In the genomic region with DNA sequence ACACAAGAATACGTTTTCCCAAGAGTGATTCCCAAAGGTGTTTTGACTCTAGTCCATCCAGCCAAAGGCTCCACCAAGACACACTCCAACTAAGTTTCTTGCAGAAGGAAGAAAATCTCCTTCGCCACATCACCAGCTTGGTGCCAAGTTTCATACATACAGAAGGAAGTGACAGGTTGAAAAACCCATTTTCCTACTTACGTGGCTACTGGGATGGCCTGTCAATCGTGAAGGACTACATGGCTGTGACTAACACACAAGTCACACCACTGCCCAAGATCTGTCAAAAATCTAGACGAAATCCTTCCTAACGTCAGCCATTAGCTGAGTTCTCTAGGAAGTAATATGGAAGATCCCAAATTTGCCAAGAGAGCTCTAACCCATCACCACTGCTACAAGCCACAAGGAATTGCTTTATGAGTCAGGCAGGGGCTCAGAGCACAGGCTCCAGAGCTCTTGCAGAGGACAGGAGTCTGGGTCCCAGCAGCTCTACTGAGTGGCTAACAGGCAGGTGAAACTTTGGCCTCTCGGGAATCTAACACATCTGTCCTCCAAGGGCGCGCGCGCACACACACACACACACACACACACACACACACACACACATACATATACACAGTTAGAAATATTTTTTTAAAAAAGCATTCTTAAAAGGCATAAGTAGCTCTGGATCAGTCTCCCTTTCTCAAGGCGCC, we compare ENCODE assay signal across 9 mouse cellular contexts. TPM values are rescaled to one million over a fixed set of nuclear protein-coding genes. Genes with fewer than 3 reads are reported as not detected.
DNase-seq lines count a peak whose midpoint lies in the region; ATAC-seq and TF ChIP-seq lines count a peak whose summit lies in the region.
"Had no signal": no experiment of that assay in that cellular context is flagged by ENCODE, and none has a peak within 500 bp of the region (broad histone marks: within the 10 kb centered on the region; RNA-seq: fewer than 3 reads in every experiment).

No protein-coding gene starts in this region.

- no peaks in the 10 kb centered on the region for H3K9me3 ChIP-seq in heart, embryonic 12.5 days (replicated peaks)
- H3K9me3 ChIP-seq in G1E (replicated peaks): no peaks in the 10 kb centered on the region
- H3K9me3 ChIP-seq in hindbrain, embryonic 13.5 days: no peaks in the 10 kb centered on the region
- H3K9me3 ChIP-seq in midbrain, embryonic 10.5 days (replicated peaks): no peaks in the 10 kb centered on the region

- H3K27ac ChIP-seq in heart, embryonic 12.5 days (ENCODE audit: poor library complexity, severe bottlenecking): no peak overlapping the region
- H3K27ac ChIP-seq in hindbrain, embryonic 13.5 days: no peak overlapping the region
- H3K27ac ChIP-seq in midbrain, embryonic 10.5 days (replicated peaks): peak overlapping the region; percentile 84; the same call in 1 of the 2 replicates

- H3K4me1 ChIP-seq in heart, embryonic 12.5 days (replicated peaks): peaks cover 27% of the 10 kb centered on the region
- peaks cover 39% of the 10 kb centered on the region for H3K4me1 ChIP-seq in G1E (ENCODE audit: insufficient read depth, low read depth, low read length)
- H3K4me1 ChIP-seq in hindbrain, embryonic 13.5 days (replicated peaks): peaks cover 30% of the 10 kb centered on the region
- H3K4me1 ChIP-seq in midbrain, embryonic 10.5 days: peaks cover 43% of the 10 kb centered on the region

- 0 out of 2 replicates have a peak, but pooled peaks cover 4% of the 10 kb centered on the region for H3K27me3 ChIP-seq in heart, embryonic 12.5 days (replicated peaks)
- peaks cover 30% of the 10 kb centered on the region for H3K27me3 ChIP-seq in G1E (ENCODE audit: insufficient read depth, low read length)
- H3K27me3 ChIP-seq in hindbrain, embryonic 13.5 days: no peaks in the 10 kb centered on the region
- peaks cover 6% of the 10 kb centered on the region for H3K27me3 ChIP-seq in midbrain, embryonic 10.5 days (ENCODE audit: low read depth, poor library complexity, severe bottlenecking)
- H3K27me3 ChIP-seq: Patski had no signal

- peak overlapping the region; percentile 80 for H3K4me3 ChIP-seq in heart, embryonic 12.5 days
- H3K4me3 ChIP-seq in G1E (ENCODE audit: low read depth, low read length): peak overlapping the region; percentile 88
- H3K4me3 ChIP-seq in hindbrain, embryonic 13.5 days: peak overlapping the region; percentile 74
- H3K4me3 ChIP-seq in midbrain, embryonic 10.5 days: peak overlapping the region; percentile 75

- no peaks in the 10 kb centered on the region for H3K36me3 ChIP-seq in heart, embryonic 12.5 days
- peaks cover 26% of the 10 kb centered on the region for H3K36me3 ChIP-seq in G1E (replicated peaks)
- no peaks in the 10 kb centered on the region for H3K36me3 ChIP-seq in hindbrain, embryonic 13.5 days
- H3K36me3 ChIP-seq in midbrain, embryonic 10.5 days: no peaks in the 10 kb centered on the region

- no peak for ATAC-seq in heart, embryonic 12.5 days (ENCODE audit: insufficient number of reproducible peaks, low FRiP score)
- no peak for ATAC-seq in G1E (ENCODE audit: extremely low read depth, insufficient number of reproducible peaks, low FRiP score, poor library complexity, severe bottlenecking)
- no peak for ATAC-seq in hindbrain, embryonic 13.5 days (ENCODE audit: low FRiP score)
- ATAC-seq: Patski had no signal

- H3K9ac ChIP-seq in heart, embryonic 12.5 days: peak overlapping the region; percentile 87
- H3K9ac ChIP-seq in hindbrain, embryonic 13.5 days: peak overlapping the region; percentile 84

- no peak for DNase-seq in heart, postnatal 36 days
- DNase-seq in G1E (ENCODE audit: low spot score): no peak
- DNase-seq in midbrain, embryonic 10.5 days (ENCODE audit: low spot score): no peak
- no peak for DNase-seq in gastrocnemius, postnatal 14 days
- DNase-seq in testis, postnatal 14 days (ENCODE audit: low spot score): no peak
- DNase-seq in adrenal gland, adult 8-10 months: no peak

- no peak for TF ChIP-seq CTCF in G1E (IDR thresholded peaks at IDR 0.05; ENCODE audit: low read depth, low read length)

- intact Hi-C loops in heart, postnatal 36 days (cut with DNase I): loop anchor here (2.0 kb wide), 1 partner anchor 31 kb away; a partner anchor contains a TSS
- intact Hi-C loops in gastrocnemius, postnatal 14 days (cut with DNase I; ENCODE audit: low total_unique reads): no loop called here

- H3K4me2 ChIP-seq in heart, embryonic 12.5 days: peak overlapping the region; percentile 93
- H3K4me2 ChIP-seq in hindbrain, embryonic 13.5 days: peak overlapping the region; percentile 79

- WGBS in heart, embryonic 12.5 days: 76% methylated on average over 12 of the region's 12 CpGs
- 79% methylated on average over 12 of the region's 12 CpGs for WGBS in hindbrain, embryonic 13.5 days
- WGBS in midbrain, embryonic 10.5 days: 81% methylated on average over 12 of the region's 12 CpGs

RNA-seq across cellular contexts. Expression of a gene that starts 1.1 kb away (rescaled TPM):
- 15.2 and 16.5 TPM in 2 replicates for polyA plus RNA-seq in heart, embryonic 12.5 days (2016; fragmentation: Nextera tagmentation; extraction: Ambion mirVana)
- total RNA-seq in heart, postnatal 36 days (2021): 10 to 100 TPM; 14.0 to 19.6 TPM
- total RNA-seq in G1E (2014; fragmentation: Nextera tagmentation) (5.2 and 21.8 TPM in 2 replicates), G1E (2017) (17.8 and 21.5 TPM in 2 replicates)
- polyA plus RNA-seq in G1E (2012): 18.7 and 19.9 TPM in 2 replicates
- 25.7 and 26.3 TPM in 2 replicates for polyA plus RNA-seq in hindbrain, embryonic 13.5 days (2015; fragmentation: Nextera tagmentation; extraction: Ambion mirVana)
- polyA plus RNA-seq in midbrain, embryonic 10.5 days (2016; fragmentation: Nextera tagmentation; extraction: Ambion mirVana): 24.4 and 24.5 TPM in 2 replicates
- total RNA-seq in gastrocnemius, postnatal 14 days (2021): 1 to 10 TPM; 9.0 to 9.8 TPM
- total RNA-seq in adrenal gland, adult 8-10 months (2022): 10 to 100 TPM; 14.8 to 21.0 (median 18.5) TPM

RNA-seq across cellular contexts. Expression of a gene that starts 31.2 kb away (rescaled TPM):
- 128 and 138 TPM in 2 replicates for polyA plus RNA-seq in heart, embryonic 12.5 days (2016; fragmentation: Nextera tagmentation; extraction: Ambion mirVana)
- total RNA-seq in heart, postnatal 36 days (2021): 10 to 100 TPM; 89.8 to 97.7 TPM
- total RNA-seq in G1E (2014; fragmentation: Nextera tagmentation) (237 and 276 TPM in 2 replicates), G1E (2017) (87.5 and 137 TPM in 2 replicates)
- 101 and 133 TPM in 2 replicates for polyA plus RNA-seq in G1E (2012)
- 79.3 and 81.7 TPM in 2 replicates for polyA plus RNA-seq in hindbrain, embryonic 13.5 days (2015; fragmentation: Nextera tagmentation; extraction: Ambion mirVana)
- polyA plus RNA-seq in midbrain, embryonic 10.5 days (2016; fragmentation: Nextera tagmentation; extraction: Ambion mirVana): 145 and 153 TPM in 2 replicates
- 10 to 100 TPM; 81.7 to 88.9 TPM for total RNA-seq in gastrocnemius, postnatal 14 days (2021)
- 100 to 1,000 TPM; 162 to 201 (median 183) TPM for total RNA-seq in adrenal gland, adult 8-10 months (2022)

RNA-seq across cellular contexts. Expression of a gene that starts 56.3 kb away (rescaled TPM):
- 12.8 and 15.2 TPM in 2 replicates for polyA plus RNA-seq in heart, embryonic 12.5 days (2016; fragmentation: Nextera tagmentation; extraction: Ambion mirVana)
- 10 to 100 TPM; 10.5 to 11.0 TPM for total RNA-seq in heart, postnatal 36 days (2021)
- total RNA-seq in G1E (2014; fragmentation: Nextera tagmentation) (4.8 and 4.9 TPM in 2 replicates), G1E (2017) (8.2 and 8.5 TPM in 2 replicates)
- 11.0 and 13.6 TPM in 2 replicates for polyA plus RNA-seq in G1E (2012)
- polyA plus RNA-seq in hindbrain, embryonic 13.5 days (2015; fragmentation: Nextera tagmentation; extraction: Ambion mirVana): 20.2 and 21.5 TPM in 2 replicates
- 21.9 and 23.0 TPM in 2 replicates for polyA plus RNA-seq in midbrain, embryonic 10.5 days (2016; fragmentation: Nextera tagmentation; extraction: Ambion mirVana)
- total RNA-seq in gastrocnemius, postnatal 14 days (2021): 1 to 10 TPM; 6.9 to 7.2 TPM
- 10 to 100 TPM; 18.8 to 22.4 (median 21.2) TPM for total RNA-seq in adrenal gland, adult 8-10 months (2022)

RNA-seq across cellular contexts. Expression of a gene that starts 57.5 kb away (rescaled TPM):
- 0.06 TPM in 1 of 2 replicates, not detected in the other for polyA plus RNA-seq in heart, embryonic 12.5 days (2016; fragmentation: Nextera tagmentation; extraction: Ambion mirVana)
- not detected for total RNA-seq in heart, postnatal 36 days (2021)
- total RNA-seq in G1E (2014; fragmentation: Nextera tagmentation) (not detected in 2 replicates), G1E (2017) (not detected in 2 replicates)
- polyA plus RNA-seq in G1E (2012): not detected in 2 replicates
- not detected in 2 replicates for polyA plus RNA-seq in hindbrain, embryonic 13.5 days (2015; fragmentation: Nextera tagmentation; extraction: Ambion mirVana)
- not detected in 2 replicates for polyA plus RNA-seq in midbrain, embryonic 10.5 days (2016; fragmentation: Nextera tagmentation; extraction: Ambion mirVana)
- not detected for total RNA-seq in gastrocnemius, postnatal 14 days (2021)
- total RNA-seq in adrenal gland, adult 8-10 months (2022): under 1 TPM in 3 of 4 experiments, not detected in 1; 0.15 to 0.24 (median 0.22) TPM
- polyA plus RNA-seq: Patski had no signal
